Mouse (Mus musculus): ENCODE results near the gene Klrc2. TPM values are rescaled to one million over a fixed set of nuclear protein-coding genes. Genes with fewer than 3 reads are reported as not detected.

Klrc2 gene
- polyA plus RNA-seq, 1 experiment, result 0.74 TPM

DNA sequence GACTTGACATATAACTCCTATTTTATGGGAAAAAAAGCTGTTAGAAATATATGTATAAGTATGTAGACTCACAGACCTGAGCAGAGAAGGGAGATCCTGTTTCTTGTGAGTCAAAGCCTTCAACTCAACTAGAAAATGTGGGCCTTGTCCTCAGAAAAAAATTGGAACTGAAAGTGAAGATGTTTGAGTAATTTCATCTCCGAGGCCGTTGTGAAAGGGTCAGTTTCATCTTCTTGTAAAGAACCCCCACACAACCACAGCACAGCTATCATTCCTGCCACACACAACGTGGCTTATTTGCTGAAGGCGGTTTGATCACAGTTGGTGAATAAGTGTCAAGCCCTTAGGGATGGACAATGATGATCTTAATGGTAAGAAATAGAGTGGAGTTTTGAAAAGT is 36.8 kb downstream of the Klrc2 start, which contains the start of gene Klrk1:
Gene Klrk1, minus strand, starts transcription at position 130 of the 400 bp plus-strand sequence.
- no peak for TF ChIP-seq CTCF (IDR thresholded peaks at IDR 0.05; ENCODE audit: extremely low read depth, insufficient read depth, insufficient read length, insufficient replicate concordance)
- no peak for TF ChIP-seq POLR2A (IDR thresholded peaks at IDR 0.05; ENCODE audit: low read depth, low read length)
- no peak for DNase-seq (ENCODE audit: low read depth in 1 of 2, low spot score in 2 of 2)
- no peak within 1 kb of the TSS for H3K4me3 ChIP-seq (ENCODE audit: extremely low read depth, insufficient read depth, insufficient read length)
- WGBS, result 67% methylated on average over 4 of the region's 4 CpGs
- H3K27ac ChIP-seq (ENCODE audit: insufficient read depth, low read length), result no peak within 1 kb of the TSS
- no peaks in the 10 kb centered on the region for H3K4me1 ChIP-seq (ENCODE audit: control insufficient read depth, insufficient read depth, insufficient read length)
- H3K36me3 ChIP-seq (ENCODE audit: control insufficient read depth, insufficient read depth, low read length), result no peaks in the 10 kb centered on the region
- no peaks in the 10 kb centered on the region for H3K27me3 ChIP-seq (ENCODE audit: control insufficient read depth, insufficient read depth, low read length)

DNA sequence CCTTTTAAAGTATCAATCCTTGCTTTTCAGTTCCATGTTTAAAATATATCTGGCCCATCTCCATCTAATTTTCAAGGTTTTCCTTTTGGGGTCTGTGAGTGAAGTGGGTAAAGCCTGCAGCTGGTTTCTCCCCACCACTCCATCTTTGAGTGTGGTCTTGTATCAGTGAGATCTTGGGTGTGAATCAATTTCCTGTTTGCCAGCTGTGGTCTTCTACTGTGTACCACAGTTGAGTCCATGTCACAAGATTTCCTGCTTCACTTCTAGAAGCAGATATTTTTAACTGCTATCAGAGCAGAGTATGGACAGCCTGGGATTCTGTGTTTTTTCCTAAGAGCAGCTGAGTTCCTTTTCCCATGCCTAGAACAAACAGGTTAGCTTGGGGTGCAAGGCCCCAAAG is 52.1 kb downstream of the Klrc2 start:
- Histone ChIP-seq H3K36me3 (ENCODE audit: control insufficient read depth, insufficient read depth, low read length) (no peaks in the 10 kb centered on the region), H3K27ac (ENCODE audit: insufficient read depth, low read length) (peak overlapping the region; percentile 59; the same call in 1 of the 2 replicates), H3K4me1 (ENCODE audit: control insufficient read depth, insufficient read depth, insufficient read length) (peaks cover 3% of the 10 kb centered on the region), H3K27me3 (ENCODE audit: control insufficient read depth, insufficient read depth, low read length) (no peaks in the 10 kb centered on the region), H3K4me3 (ENCODE audit: extremely low read depth, insufficient read depth, insufficient read length) (no peak overlapping the region)
- no peak for TF ChIP-seq CTCF (IDR thresholded peaks at IDR 0.05; ENCODE audit: extremely low read depth, insufficient read depth, insufficient read length, insufficient replicate concordance)
- no peak for TF ChIP-seq POLR2A (IDR thresholded peaks at IDR 0.05; ENCODE audit: low read depth, low read length)
- DNase-seq (ENCODE audit: low read depth in 1 of 2, low spot score in 2 of 2), result peak; percentile 15 to 36

Other genes with a start within 250 kb of the Klrc2 start
- gene Clec1a, start 208.7 kb downstream of the Klrc2 start, polyA plus RNA-seq (2012; rRNA removed), result 0.47 and 0.51 TPM in 2 replicates
- 0.06 and 0.08 TPM in 2 replicates for gene Olr1, start 153.5 kb downstream of the Klrc2 start, polyA plus RNA-seq (2012; rRNA removed)
- not detected in 2 replicates for gene Tmem52b, start 148.1 kb downstream of the Klrc2 start, polyA plus RNA-seq (2012; rRNA removed)
- gene Gabarapl1, start 127.5 kb downstream of the Klrc2 start, polyA plus RNA-seq (2012; rRNA removed), result 17.6 and 19.9 TPM in 2 replicates
- gene Klre1, start 82.8 kb downstream of the Klrc2 start, polyA plus RNA-seq (2012; rRNA removed), result 1.6 and 2.6 TPM in 2 replicates
- gene Klrd1, start 68.9 kb downstream of the Klrc2 start, polyA plus RNA-seq (2012; rRNA removed), result 1.2 and 2.5 TPM in 2 replicates
- 1.1 and 2.1 TPM in 2 replicates for gene Klrk1, start 36.8 kb downstream of the Klrc2 start, polyA plus RNA-seq (2012; rRNA removed)
- gene Klrc3, start 17.4 kb downstream of the Klrc2 start, polyA plus RNA-seq (2012; rRNA removed), result 0.63 and 1.6 TPM in 2 replicates
- 1.7 and 2.9 TPM in 2 replicates for gene Klrc1, start 18.3 kb upstream of the Klrc2 start, polyA plus RNA-seq (2012; rRNA removed)
- gene Klri1, start 56.4 kb upstream of the Klrc2 start, polyA plus RNA-seq (2012; rRNA removed), result 0.53 and 0.74 TPM in 2 replicates
- 0.40 and 0.83 TPM in 2 replicates for gene Klri2, start 79.8 kb upstream of the Klrc2 start, polyA plus RNA-seq (2012; rRNA removed)
- not detected in 2 replicates for gene Gm156, start 123.6 kb upstream of the Klrc2 start, polyA plus RNA-seq (2012; rRNA removed)
- not detected in 2 replicates for gene Gm17631, start 202.0 kb upstream of the Klrc2 start, polyA plus RNA-seq (2012; rRNA removed)
- 0.26 and 0.52 TPM in 2 replicates for gene Klra17, start 216.0 kb upstream of the Klrc2 start, polyA plus RNA-seq (2012; rRNA removed)